Mouse (Mus musculus): Measurements from ENCODE around the gene Fam216b. TPM values are rescaled to one million over a fixed set of nuclear protein-coding genes. Genes with fewer than 3 reads are reported as not detected.

The Fam216b gene
- polyA plus RNA-seq, 1 experiment from 2014 or later, result not detected

- no peak overlapping the region for H3K9ac ChIP-seq
- no peak overlapping the region for H3K4me3 ChIP-seq
- no peaks in the 10 kb centered on the region for H3K9me3 ChIP-seq (replicated peaks)
- no peaks in the 10 kb centered on the region for H3K36me3 ChIP-seq
- no peak for ATAC-seq (ENCODE audit: insufficient number of reproducible peaks, low FRiP score)
- no peak overlapping the region for H3K4me2 ChIP-seq
- H3K27ac ChIP-seq (ENCODE audit: poor library complexity, severe bottlenecking), result no peak overlapping the region
- WGBS, result 34% methylated on average over 2 of the region's 2 CpGs
- no peaks in the 10 kb centered on the region for H3K27me3 ChIP-seq (replicated peaks)
- no peaks in the 10 kb centered on the region for H3K4me1 ChIP-seq (replicated peaks)
Observed at GRCm38 (mm10) chr14:78043079-78043478, 45.7 kb downstream of the Fam216b start.

- Histone ChIP-seq H3K27ac (ENCODE audit: poor library complexity, severe bottlenecking) (no peak overlapping the region), H3K4me2 (no peak overlapping the region), H3K4me1 (replicated peaks) (no peaks in the 10 kb centered on the region), H3K9me3 (replicated peaks) (0 out of 2 replicates have a peak, but pooled peaks cover 4% of the 10 kb centered on the region), H3K27me3 (replicated peaks) (no peaks in the 10 kb centered on the region), H3K9ac (no peak overlapping the region), H3K36me3 (no peaks in the 10 kb centered on the region), H3K4me3 (no peak overlapping the region)
- ATAC-seq (ENCODE audit: insufficient number of reproducible peaks, low FRiP score), result no peak
- WGBS, result 72% methylated on average over 11 of the region's 11 CpGs
Observed at GRCm38 (mm10) chr14:78041886-78042526, 46.8 kb downstream of the Fam216b start.

GRCm38 (mm10) chr14:78040643-78041042, 48.2 kb downstream of the Fam216b start:
- no peak overlapping the region for H3K9ac ChIP-seq
- no peak overlapping the region for H3K4me3 ChIP-seq
- H3K4me1 ChIP-seq (replicated peaks), result no peaks in the 10 kb centered on the region
- 92% methylated on average over 6 of the region's 6 CpGs for WGBS
- 0 out of 2 replicates have a peak, but pooled peaks cover 4% of the 10 kb centered on the region for H3K9me3 ChIP-seq (replicated peaks)
- H3K27me3 ChIP-seq (replicated peaks), result no peaks in the 10 kb centered on the region
- no peaks in the 10 kb centered on the region for H3K36me3 ChIP-seq
- H3K4me2 ChIP-seq, result no peak overlapping the region
- no peak overlapping the region for H3K27ac ChIP-seq (ENCODE audit: poor library complexity, severe bottlenecking)
- no peak for ATAC-seq (ENCODE audit: insufficient number of reproducible peaks, low FRiP score)

GRCm38 (mm10) chr14:78038876-78039275, 49.9 kb downstream of the Fam216b start:
- H3K27ac ChIP-seq (ENCODE audit: poor library complexity, severe bottlenecking), result no peak overlapping the region
- H3K36me3 ChIP-seq, result no peaks in the 10 kb centered on the region
- WGBS, result 80% methylated on average over 8 of the region's 8 CpGs
- no peak overlapping the region for H3K4me3 ChIP-seq
- no peak overlapping the region for H3K4me2 ChIP-seq
- H3K27me3 ChIP-seq (replicated peaks), result no peaks in the 10 kb centered on the region
- 0 out of 2 replicates have a peak, but pooled peaks cover 4% of the 10 kb centered on the region for H3K9me3 ChIP-seq (replicated peaks)
- ATAC-seq (ENCODE audit: insufficient number of reproducible peaks, low FRiP score), result no peak
- no peak overlapping the region for H3K9ac ChIP-seq
- no peaks in the 10 kb centered on the region for H3K4me1 ChIP-seq (replicated peaks)

Other genes with a start within 250 kb of the Fam216b start
- gene Dnajc15, start 213.9 kb downstream of the Fam216b start, polyA plus RNA-seq (2016; fragmentation: Nextera tagmentation; extraction: Ambion mirVana), result 123 and 126 TPM in 2 replicates
- gene Epsti1, start 184.8 kb downstream of the Fam216b start, polyA plus RNA-seq (2016; fragmentation: Nextera tagmentation; extraction: Ambion mirVana), result 0.29 and 0.45 TPM in 2 replicates
- gene Tnfsf11, start 219.0 kb upstream of the Fam216b start, polyA plus RNA-seq (2016; fragmentation: Nextera tagmentation; extraction: Ambion mirVana), result 0.10 and 0.44 TPM in 2 replicates